1 mouse cellular context compared by ENCODE assay signal in the genomic region with DNA sequence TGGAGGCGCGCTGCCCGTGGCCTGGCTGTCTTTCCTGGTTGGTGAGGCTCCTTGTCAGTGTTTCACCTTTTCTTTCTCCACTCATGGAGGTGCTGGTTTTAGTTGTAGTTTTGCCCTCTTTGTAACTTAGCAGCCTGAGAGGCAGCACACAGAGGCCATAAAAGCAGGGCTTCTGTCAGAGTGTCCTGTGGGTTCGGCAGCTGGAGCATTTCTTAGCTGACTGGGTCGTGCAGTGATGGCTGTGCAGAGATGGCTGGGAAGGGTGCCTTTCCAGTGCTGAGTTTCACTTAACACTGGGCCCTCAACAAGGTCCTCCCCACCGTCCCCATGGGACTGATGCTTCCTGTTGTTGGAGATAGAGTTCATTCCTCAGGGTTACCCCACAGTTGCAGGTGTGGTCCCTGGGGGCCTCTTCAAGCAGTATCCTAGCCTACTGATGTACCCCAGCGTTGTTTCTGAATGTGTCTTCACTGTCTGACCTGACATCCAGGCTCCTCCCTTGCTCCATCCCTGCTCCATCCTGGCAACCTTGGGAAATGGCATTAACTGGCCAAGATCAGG.
TF ChIP-seq lines count a peak whose summit lies in the region.

No protein-coding gene starts in this region.

TF ChIP-seq in CH12.LX, 34 proteins besides CTCF, POLR2A, EP300 and RAD21 (continued from another document):
- TF ChIP-seq RCOR1 (conservative IDR thresholded peaks at IDR 0.05; ENCODE audit: low read depth, low read length) = peak; percentile 69; the same call in 1 of the 2 replicates
- 0 out of 2 replicates have a peak, but pooled peaks have one; percentile 53 for TF ChIP-seq ZMIZ1 (IDR thresholded peaks at IDR 0.05; ENCODE audit: low read depth, low read length)
- TF ChIP-seq SIN3A (IDR thresholded peaks at IDR 0.05; ENCODE audit: low read length) = peak; percentile 71
- TF ChIP-seq SMC3 (IDR thresholded peaks at IDR 0.05; ENCODE audit: low read depth, low read length) = 0 out of 2 replicates have a peak, but pooled peaks have one; percentile 3
- peak; percentile 87; the same call in 1 of the 2 replicates for TF ChIP-seq MAZ (IDR thresholded peaks at IDR 0.05; ENCODE audit: low read depth, low read length)
- TF ChIP-seq IRF4 (IDR thresholded peaks at IDR 0.05; ENCODE audit: low read depth, low read length) = peak; percentile 76
- TF ChIP-seq NRF1 (IDR thresholded peaks at IDR 0.05; ENCODE audit: low read depth, low read length) = no peak; the same call in 1 of the 2 replicates
- TF ChIP-seq USF1 (IDR thresholded peaks at IDR 0.05; ENCODE audit: low read depth, low read length) = no peak
- 0 out of 2 replicates have a peak, but pooled peaks have one; percentile 9 for TF ChIP-seq ELF1 (IDR thresholded peaks at IDR 0.05; ENCODE audit: low read depth, low read length)
